Mouse (Mus musculus) adrenal gland, postnatal 10 days (tissue): ENCODE data around the gene Arf3. TPM values are rescaled to one million over a fixed set of nuclear protein-coding genes. Genes with fewer than 3 reads are reported as not detected.
"Not testable (repeated sequence)": the region's sequence is repeated elsewhere in the genome, so short reads cannot be mapped to it uniquely, and the experiment has no call there.

Experiments
- DNase-seq: peaks from one replicate; pipeline ENCODE4 v3.0.0; 2021; ENCODE audit warnings: mixed read lengths
- long read RNA-seq, 2 experiments: library from polyadenylated mRNA; stranded (forward); transcript quantifications; one replicate each; pipeline ENCODE4 v2.0.0; 2021
- total RNA-seq, 2 experiments: library from RNA; stranded (reverse); gene quantifications; 2 replicates each; pipeline ENCODE4 v1.2.3; 2021

Arf3 gene
- total RNA-seq, result 10 to 100 TPM; 92.4 to 94.7 TPM
- long read RNA-seq, experiment 1, full-length matches to known transcripts, result 49 of 97 reads
- long read RNA-seq, experiment 1, partial matches to known transcripts, result 3 of 97 reads
- long read RNA-seq, experiment 1, other reads (novel, unspliced or antisense), result 45 of 97 reads
- long read RNA-seq, experiment 2, full-length matches to known transcripts, result 44 of 73 reads
- long read RNA-seq, experiment 2, partial matches to known transcripts, result 7 of 73 reads
- long read RNA-seq, experiment 2, other reads (novel, unspliced or antisense), result 22 of 73 reads

DNA sequence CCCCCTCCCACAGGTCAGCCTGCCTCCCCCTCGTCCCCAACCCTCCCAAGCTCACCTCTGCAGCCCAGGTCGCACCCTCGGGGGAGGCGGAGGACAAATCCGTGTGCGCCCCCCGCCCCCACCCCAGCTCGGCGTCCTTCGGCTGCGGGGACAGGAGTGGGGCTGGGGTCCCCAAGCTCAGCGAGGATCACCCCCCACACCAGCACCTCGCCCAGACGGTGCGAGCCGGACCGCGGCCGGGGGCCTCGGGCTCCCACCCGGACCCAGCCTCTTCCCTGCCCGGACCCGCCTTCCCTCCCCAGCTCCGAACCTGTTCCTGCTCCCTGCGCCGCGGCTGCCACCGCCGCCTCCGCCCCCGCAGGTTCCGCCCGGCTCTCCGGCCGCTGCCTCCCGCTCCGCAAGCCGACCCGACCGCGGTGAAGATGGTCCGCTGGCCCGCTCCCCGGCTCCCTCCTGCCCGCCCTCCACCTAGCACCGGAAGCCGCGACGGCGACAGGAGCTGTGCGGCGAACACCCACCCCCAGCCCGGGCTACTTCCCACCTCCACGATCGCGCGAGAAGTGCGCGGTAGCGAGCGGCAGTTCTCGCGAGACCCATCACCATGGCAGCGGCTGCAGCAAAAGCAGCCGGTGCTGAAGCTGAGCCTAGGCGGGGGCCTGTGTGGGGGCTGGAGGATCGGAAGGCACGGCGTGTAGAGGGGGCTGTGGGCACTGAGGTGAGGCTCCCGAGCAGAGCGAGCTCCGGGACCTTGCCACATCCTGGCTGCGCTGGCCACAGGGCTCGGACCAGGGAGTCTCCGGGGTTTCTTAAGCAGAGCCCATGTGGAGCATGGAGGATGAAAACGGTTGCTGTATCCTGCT, at the start of gene Arf3:
Gene Arf3 (minus strand): TSS at position 545 of the 860 bp plus-strand sequence.
- peak; percentile 97 for DNase-seq

DNA sequence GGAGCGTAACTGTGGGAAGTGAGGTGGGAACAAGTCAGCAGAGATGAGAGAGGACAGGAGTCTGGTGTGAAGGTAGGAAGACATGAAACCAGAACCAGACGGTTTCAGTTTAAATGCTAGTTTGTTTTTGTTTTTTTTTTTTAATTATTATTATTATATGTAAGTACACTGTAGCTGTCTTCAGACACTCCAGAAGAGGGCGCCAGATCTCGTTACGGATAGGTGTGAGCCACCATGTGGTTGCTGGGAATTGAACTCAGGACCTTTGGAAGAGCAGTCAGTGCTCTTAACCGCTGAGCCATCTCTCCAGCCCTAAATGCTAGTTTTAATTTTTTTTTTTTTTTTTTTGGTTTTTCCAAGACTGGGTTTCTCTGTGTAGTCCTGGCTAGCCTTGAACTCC, 47.2 kb upstream of the Arf3 start:
- not testable (repeated sequence) for DNase-seq

DNA sequence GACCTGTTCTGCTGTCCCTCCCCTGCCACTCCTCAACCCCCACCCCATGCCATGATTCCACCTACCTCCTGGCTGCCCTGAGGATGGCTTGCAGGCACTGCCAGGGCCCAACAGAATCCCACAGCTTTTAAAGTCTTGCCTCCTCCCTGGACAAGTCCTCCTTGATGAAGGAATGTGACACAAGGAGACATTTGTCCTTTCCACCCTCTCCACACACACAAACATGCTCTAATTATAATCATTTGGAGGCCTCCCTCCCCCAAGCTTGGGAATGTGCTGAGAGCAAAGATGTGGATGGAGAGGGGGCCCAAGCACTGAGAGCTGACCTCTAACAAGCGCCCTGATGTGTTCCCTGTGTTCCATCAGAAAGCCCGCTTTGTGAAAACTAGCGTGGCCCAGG, 46.4 kb upstream of the Arf3 start, which contains the start of gene Ddn:
Gene Ddn (minus strand): TSS at position 101 of the 400 bp plus-strand sequence.
- DNase-seq, result no peak

DNA sequence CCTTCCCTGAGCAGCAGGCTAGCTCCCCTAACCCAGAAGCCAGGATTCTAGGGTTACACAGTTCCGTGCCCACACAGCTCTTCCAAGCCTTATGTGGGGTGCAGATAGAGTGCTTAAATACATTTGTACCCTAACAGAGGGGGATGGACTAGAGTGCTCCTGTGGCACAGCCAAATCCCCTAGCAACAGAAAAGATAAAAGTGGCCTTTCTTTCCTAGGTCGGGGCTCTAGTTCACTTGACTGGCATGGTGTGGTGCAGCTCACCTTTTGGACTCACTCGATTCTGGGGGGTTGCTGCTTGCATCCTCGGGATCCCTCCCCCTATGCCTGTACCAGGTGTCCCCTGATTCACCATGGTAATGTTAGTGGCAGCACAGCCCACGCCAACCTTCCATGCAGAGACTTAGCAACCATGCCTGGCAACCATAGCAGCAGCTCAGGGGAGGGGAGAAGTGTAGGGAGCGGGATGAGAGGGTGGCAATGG, 45.7 kb upstream of the Arf3 start:
- no peak for DNase-seq

DNA sequence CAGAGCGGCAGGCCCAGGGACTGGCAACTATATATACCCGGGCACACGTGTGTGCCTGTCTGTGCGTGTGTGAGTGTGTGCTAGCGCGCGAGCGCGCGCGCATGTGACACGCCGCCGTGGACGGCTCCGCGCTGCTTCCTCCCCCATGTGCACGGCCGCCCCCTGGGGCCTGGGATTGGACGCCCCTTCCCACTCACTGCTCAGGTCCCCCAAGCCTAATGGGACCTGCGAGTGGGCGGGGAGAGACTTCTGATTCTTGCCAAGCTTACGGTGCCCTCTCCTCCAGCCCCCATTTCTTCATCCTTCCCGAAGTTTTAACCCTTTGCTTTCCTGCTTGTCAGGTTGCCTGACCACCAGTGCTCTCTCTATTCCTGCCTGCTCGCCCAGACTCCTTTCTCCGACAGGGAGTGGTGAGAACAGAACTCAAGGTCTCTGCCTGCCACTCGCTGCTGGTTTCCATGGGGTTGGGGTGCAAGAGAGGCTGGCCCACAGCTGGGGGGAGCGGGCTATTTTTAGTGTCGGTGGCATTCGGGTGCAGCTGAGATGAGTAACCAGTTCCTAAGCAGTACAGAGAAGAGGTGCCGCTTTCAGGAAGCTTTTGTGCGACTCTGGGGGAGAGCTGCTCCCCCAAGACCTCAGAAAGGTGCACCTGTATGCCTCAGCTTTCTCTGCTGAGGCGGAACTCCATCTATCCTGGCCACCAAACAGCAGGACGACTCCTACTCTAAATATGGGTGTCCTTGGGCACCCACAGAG, 45.1 kb upstream of the Arf3 start:
- DNase-seq, result peak; percentile 47

DNA sequence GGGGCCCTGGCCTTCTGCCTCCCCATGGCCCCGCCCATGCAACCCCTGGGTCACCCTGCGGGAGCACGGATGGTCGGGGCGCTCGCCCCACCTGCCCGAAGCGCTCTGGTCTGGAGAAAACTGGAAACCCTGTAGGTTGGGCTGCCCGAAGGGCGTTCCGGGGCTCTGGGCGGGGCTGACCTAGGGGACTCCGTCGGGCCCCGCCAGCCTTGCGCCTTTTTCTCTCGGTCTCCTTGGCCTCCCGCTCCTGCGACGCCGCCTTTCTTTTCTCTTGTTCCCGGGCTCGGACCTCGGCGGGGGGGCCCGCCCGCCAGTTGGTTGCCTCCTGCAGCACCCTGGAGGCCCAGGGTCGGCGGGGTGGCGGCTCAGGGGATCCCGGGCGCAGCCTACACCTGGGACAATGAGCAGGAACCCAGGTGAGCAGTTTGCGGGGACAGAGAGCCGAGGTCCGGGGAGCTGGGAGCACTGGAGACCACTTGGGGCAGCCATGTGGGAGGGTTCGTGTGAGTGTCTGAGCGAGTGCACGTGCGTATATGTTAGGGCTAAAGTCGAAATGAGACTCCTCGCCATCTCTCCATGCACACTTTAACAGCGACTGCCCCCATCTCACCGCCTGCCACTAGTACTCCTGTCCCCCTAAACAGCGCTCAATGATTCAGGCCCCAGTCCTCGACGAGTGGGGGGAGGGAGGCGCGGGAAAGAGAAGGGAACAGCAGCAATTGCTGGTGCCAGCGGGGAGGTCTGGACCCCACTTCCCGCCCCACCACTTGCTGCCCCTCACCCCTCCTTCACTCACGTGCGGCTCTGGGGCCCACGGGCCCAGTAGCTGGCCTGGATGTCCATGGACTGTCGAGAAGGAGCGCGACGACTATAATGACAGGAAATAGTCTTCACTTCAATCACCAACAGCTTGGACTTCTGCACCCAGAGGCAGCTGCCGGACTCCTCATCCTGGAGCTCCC, 44.1 kb upstream of the Arf3 start:
- DNase-seq, result peak; percentile 29

DNA sequence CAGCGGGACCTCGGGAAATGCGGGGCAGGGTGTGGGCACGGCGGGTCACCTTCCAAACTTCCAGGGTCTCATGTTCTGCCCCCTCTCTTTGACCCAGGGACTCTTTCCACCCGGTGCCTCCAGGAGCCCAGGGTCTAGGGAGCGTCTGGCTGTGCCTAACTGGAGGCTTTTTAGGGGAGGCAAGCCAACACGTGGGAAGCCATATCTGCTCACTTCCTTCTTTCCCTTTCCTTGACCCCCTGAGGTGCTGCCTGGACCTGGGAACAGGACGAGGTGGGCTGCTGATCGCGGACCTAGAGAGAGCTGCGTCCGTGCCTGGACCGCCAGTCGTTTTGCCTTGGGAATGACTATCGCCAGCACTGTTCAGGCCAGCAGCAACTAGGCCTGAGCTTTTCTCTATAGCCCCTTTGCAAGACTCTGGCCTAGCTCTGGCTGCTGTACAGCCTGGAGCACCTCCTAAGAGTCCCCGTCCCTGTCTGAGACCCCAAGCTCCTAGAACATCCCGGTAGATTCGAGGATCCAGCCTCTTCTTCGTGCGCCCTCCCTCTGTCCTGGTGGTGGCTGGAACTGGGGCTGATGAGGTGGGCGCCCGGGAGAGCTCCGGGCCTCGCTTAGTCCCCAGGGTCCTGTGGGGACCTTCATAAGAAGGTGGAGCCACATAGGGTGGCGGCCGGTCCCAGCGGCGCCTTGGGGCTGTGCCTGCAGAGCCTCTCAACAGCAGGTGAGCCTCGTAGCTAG, 43.2 kb upstream of the Arf3 start:
- peak; percentile 7 for DNase-seq

DNA sequence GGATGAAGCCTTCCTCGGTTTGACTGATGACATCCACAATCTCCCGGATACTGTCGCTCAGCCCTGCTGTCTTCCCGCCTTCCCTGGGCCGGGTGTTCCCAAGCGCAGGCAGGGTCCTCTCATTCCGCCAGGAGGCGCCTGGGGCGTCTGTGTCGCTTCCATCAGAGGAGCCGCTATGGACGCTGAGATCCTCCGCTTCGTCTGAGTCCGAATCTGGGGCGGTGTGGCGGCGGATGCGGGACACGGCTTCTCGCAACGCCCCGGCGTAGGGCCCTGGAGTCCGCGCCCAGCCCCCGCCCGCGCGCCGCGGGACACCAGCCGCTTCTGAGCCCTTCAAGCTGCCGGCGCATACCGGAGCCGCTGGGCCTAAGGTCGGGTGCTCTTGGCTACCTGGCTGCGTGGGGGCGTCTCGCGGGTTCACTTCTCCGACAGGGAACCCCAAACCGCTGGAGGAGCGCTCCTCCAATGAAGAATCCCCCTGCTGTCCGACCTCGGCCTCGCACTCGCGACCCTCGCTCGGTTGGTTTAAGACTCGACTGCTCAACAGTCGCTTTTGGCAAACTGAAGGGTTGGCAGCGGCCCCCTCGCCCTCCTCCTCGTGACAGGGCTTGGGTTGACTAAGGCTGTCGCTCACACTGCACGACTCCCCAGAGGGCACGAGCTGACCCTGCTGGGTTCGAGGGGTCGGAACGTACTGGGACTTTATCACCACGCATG, 42.5 kb upstream of the Arf3 start:
- DNase-seq, result peak; percentile 83

DNA sequence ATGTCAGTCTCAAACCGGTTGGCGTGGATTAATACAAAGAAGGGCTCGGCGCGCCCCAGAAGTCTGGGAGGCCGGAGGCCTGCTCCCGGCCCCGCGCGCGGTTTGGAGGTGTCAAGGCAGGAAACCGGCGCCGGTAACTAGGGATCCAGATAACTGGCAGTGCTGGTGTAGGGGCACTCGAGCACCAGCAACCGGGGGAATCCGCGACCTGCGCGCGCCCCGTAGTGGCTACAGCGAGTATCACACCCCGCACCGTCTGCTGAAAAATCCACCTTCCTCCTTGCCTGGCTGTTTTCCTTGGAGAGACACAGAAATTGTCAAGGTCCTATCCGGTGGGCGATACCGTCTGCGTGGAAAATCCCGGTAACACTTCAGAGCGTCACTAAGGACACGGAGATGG, 41.0 kb upstream of the Arf3 start:
- DNase-seq, result peak; percentile 93

DNA sequence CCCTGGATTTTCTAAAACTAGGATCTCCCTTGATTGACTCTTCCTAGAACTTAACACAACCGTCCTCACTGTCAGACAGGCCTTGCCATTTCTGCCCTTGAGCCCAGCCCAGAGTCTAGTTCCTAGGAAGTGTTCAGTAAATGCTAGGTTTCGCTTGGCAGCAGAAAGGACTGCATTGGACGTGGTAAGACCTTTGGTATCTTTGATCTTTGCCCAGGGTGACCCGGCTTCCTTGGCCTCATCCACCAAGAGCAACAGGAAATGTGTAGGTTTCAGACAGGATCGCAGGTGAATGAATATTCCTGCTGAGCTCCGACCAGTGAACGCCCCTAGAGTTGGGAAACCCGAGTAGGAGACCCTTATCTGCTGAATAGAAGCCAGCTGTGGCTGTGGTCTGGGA, 39.9 kb upstream of the Arf3 start:
- peak; percentile 16 for DNase-seq

DNA sequence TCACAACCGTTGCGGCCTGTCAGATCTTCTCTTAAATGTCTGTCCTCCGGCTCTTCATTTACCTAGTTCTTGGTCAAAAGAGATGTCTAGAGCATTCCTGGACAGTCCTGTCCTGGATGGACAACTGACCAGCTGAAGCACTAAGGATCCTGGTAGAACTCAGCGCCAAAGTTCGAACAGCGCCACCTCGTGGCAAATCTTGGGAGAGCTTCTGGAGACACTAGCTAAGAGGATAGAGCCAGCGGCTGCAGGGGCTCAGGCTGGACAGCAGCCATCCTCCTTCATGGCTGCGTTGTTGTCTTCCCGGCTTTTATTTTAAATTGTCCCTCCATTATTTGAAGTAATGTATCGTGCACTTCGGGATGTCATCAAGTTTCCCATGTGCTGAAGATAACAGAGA, 36.4 kb upstream of the Arf3 start:
- peak; percentile 91 for DNase-seq

DNA sequence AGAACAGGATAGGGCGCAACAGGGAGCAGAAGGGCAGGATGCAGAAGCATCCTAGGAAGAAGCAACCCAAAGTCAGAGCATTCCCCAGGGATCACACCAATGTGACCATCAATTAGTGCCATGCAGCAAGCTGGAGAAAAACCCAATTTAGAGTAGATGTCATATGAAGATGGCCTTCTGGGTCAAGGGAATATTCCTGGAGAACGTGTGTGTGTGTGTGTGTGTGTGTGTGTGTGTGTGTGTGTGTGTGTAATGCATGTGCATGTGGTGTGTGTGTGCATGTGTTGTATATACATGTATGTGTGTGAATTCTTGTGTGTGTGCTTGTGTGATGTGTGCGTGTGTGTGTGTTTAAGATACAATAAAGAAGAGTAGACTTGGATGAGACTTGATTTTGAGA, 35.9 kb upstream of the Arf3 start:
- DNase-seq, result no peak

DNA sequence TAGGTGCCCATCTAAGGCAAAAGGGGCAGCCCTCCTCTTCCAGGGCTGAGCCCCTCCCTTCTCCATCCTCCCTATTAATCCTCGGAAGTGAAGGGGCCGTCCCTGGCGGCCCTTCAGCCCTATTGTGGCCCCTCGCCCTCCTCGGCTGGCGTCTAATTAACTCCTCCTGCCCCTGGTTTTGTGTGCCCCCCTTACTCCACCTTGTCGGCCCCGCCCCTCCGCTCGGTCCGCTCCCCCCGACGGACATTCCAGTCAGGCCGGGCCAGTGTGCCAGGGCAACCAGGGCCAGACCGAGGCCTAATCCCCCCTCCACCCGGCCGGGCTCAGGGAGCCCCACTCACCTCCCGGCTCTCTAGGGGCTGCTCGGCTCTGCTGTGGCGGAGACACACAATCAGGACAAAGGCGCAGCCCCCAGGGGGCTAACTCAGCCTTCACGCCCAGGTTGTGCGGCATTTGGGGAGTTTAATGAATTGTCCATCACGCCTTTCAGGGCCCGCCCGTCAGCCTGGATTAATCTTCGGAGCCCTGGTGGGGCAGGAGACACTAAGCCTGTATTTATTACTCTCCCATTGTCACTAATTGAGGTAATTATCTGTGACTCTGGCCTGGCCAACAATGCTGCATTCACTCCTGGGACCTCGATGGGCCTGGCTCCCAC, 35.0 kb upstream of the Arf3 start:
- no peak for DNase-seq

DNA sequence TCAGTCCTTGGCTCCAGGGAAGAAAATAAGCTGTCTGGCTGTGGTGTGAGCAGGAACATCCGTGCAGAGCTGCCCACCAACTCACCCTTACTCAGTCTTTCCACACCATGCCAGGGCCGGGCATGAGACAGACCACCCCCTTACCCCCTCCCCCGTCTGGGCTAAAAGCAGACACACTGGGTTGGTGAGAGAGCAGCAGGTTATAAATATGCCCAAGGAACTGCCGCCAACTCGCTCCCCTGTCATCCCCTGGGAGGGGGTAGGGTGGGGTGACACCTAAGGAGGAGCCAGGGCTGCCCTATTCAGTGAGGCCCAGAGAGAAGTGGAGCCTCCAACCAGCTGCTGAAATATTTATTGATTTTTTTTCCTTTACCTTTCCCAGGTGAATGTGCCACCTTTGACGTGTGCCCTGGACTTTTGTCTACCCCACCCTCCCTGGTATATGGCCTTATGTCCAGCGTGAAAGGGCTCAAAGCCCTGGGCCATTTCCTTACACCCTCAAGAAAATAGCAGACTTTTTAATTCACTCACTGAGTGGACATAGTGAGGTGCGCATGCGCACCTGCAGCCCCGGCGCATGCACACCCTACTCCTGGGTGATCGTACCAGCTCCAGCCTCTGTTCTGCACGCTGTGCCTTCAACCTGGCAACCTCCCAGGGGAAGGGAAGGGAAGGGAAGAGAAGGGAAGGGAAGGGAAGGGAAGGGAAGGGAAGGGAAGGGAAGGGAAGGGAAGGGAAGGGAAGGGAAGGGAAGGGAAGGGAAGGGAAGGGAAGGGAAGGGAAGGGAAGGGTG, 34.0 kb upstream of the Arf3 start:
- DNase-seq, result peak; percentile 26

DNA sequence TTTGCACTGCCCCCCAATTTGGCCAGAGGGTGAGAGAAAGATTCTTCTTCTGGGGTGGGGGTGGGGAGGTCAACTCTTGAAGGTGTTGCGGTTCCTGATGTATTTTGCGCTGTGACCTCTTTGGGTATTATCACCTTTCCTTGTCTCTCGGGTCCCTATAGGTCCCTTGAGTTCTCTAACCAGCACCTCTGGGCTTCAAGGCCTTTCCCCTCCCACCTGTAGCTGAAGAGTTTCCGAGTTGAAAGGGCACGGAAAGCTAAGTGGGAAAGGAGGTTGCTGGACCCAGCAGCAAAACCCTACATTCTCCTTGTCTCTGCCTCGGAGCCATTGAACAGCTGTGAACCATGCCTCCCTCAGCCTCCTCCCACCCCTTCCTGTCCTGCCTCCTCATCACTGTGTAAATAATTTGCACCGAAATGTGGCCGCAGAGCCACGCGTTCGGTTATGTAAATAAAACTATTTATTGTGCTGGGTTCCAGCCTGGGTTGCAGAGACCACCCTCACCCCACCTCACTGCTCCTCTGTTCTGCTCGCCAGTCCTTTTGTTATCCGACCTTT, 30.2 kb upstream of the Arf3 start:
- DNase-seq, result no peak

DNA sequence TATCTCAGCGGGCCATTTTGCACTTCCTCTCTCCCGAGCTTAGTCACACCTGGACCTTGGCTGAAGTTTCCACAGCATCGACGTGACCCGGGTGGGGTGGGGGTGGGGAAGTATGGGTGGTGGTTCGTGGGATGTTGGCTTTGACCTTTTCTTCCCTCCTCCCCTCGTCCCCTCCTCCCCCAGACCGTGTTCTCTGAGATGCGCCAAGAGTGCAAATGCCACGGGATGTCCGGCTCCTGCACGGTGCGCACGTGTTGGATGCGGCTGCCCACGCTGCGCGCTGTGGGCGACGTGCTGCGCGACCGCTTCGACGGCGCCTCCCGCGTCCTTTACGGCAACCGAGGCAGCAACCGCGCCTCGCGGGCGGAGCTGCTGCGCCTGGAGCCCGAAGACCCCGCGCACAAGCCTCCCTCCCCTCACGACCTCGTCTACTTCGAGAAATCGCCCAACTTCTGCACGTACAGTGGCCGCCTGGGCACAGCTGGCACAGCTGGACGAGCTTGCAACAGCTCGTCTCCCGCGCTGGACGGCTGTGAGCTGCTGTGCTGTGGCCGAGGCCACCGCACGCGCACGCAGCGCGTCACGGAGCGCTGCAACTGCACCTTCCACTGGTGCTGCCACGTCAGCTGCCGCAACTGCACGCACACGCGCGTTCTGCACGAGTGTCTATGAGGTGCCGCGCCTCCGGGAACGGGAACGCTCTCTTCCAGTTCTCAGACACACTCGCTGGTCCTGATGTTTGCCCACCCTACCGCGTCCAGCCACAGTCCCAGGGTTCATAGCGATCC, 29.4 kb upstream of the Arf3 start:
- no peak for DNase-seq

DNA sequence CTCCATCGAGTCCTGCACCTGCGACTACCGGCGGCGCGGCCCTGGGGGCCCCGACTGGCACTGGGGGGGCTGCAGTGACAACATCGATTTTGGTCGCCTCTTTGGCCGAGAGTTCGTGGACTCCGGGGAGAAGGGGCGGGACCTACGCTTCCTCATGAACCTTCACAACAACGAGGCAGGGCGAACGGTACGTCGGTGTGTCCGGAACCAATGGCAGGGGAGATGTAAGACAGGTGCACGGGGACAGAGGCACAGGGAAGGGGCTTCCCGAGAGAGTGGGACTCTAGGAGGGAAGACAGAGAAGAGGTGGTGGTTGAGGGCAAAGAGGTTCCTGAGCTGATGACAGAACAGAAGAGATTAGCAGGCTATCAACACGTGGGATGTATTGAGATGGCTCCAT, 28.8 kb upstream of the Arf3 start:
- no peak for DNase-seq
